Mouse (Mus musculus): ENCODE results near the gene Foxk2. TPM values are rescaled to one million over a fixed set of nuclear protein-coding genes. Genes with fewer than 3 reads are reported as not detected.
"Not testable (repeated sequence)": the region's sequence is repeated elsewhere in the genome, so short reads cannot be mapped to it uniquely, and the experiment has no call there.

Foxk2 gene
- total and polyA plus RNA-seq, 2 experiments from 2014 or later = 16.5 to 73.1 TPM

DNA sequence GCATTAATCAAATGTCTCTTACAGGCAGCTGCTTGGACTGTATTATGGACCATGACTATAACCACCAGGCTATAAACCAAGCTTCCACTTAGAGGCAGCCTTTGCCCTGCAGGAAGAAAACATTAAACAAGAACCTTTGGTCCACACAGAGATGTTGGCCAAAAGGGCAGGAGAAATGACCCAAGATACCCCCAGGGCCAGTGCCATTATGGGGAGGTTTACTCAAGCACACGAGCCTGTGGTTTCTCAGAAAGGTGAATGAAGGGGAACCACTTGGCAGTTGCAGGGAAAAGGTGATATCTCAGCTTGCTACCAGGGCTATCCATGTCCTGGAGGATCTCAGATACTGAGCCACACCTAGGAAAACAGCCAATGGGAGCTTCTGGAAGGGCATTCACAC lies 66.2 kb downstream of the Foxk2 start:
- ATAC-seq (no peak), DNase-seq (no peak)
- Histone ChIP-seq H3K9me3 (ENCODE audit: low read length) (no peaks in the 10 kb centered on the region), H3K4me2 (ENCODE audit: low read depth) (no peak overlapping the region), H3K27me3 (ENCODE audit: insufficient read depth, low read length) (no peaks in the 10 kb centered on the region), H3K36me3 (ENCODE audit: insufficient read depth) (peaks cover 42% of the 10 kb centered on the region), H3K27ac (ENCODE audit: low read depth, low read length) (no peak overlapping the region), H3K9ac (no peak overlapping the region), H3K4me3 (ENCODE audit: low read depth, low read length) (no peak overlapping the region), H3K4me1 (ENCODE audit: insufficient read depth) (no peaks in the 10 kb centered on the region)
- WGBS = 86% methylated on average over 1 of the region's 1 CpGs
- TF ChIP-seq CTCF (IDR thresholded peaks at IDR 0.05; ENCODE audit: low read depth) = no peak

GRCm38 (mm10) chr11:121326681-121327080 lies 66.9 kb downstream of the Foxk2 start:
- Histone ChIP-seq H3K4me1 (ENCODE audit: insufficient read depth) (no peaks in the 10 kb centered on the region), H3K27me3 (ENCODE audit: insufficient read depth, low read length) (no peaks in the 10 kb centered on the region)
- WGBS = over 99% methylated on average over 5 of the region's 5 CpGs

GRCm38 (mm10) chr11:121328206-121328605 lies 68.4 kb downstream of the Foxk2 start:
- no peaks in the 10 kb centered on the region for H3K27me3 ChIP-seq (ENCODE audit: insufficient read depth, low read length)
- TF ChIP-seq CTCF (IDR thresholded peaks at IDR 0.05; ENCODE audit: low read depth) = no peak
- no peak overlapping the region for H3K9ac ChIP-seq
- no peaks in the 10 kb centered on the region for H3K4me1 ChIP-seq (ENCODE audit: insufficient read depth)
- no peak overlapping the region for H3K27ac ChIP-seq (ENCODE audit: low read depth, low read length)
- no peaks in the 10 kb centered on the region for H3K9me3 ChIP-seq (ENCODE audit: low read length)
- no peak overlapping the region for H3K4me2 ChIP-seq (ENCODE audit: low read depth)
- DNase-seq (no peak), ATAC-seq (no peak)
- H3K36me3 ChIP-seq (ENCODE audit: insufficient read depth) = peaks cover 50% of the 10 kb centered on the region
- no peak overlapping the region for H3K4me3 ChIP-seq (ENCODE audit: low read depth, low read length)
- 97% methylated on average over 9 of the region's 9 CpGs for WGBS

More at GRCm38 (mm10) chr11:121326681-121327080, 66.9 kb downstream of the Foxk2 start:
- no peak overlapping the region for H3K4me2 ChIP-seq (ENCODE audit: low read depth)
- DNase-seq (no peak), ATAC-seq (no peak)
- H3K9me3 ChIP-seq (ENCODE audit: low read length) = no peaks in the 10 kb centered on the region
- TF ChIP-seq CTCF (IDR thresholded peaks at IDR 0.05; ENCODE audit: low read depth) = no peak
- H3K4me3 ChIP-seq (ENCODE audit: low read depth, low read length) = no peak overlapping the region
- H3K9ac ChIP-seq = no peak overlapping the region
- peaks cover 42% of the 10 kb centered on the region for H3K36me3 ChIP-seq (ENCODE audit: insufficient read depth)
- H3K27ac ChIP-seq (ENCODE audit: low read depth, low read length) = no peak overlapping the region

DNA sequence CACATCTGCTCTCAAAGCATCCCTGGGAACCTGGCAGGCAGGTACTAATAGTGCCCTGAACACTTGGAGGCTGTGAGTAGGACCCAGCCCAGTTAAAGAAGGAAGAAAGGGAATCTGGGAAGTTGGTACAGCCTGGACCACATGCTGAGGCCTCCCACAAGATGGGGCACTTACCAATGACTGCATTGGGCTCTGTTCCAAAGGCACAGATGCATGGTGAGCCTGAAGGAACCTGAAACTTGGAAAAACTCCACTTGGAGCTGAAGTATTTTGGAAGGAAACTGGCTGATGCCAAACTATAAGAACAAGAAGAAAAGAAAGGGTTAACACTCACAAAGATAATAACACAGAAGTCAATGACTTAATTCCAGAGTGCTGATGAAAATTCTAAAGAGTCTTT lies 68.8 kb downstream of the Foxk2 start:
- Histone ChIP-seq H3K36me3 (ENCODE audit: insufficient read depth) (peaks cover 51% of the 10 kb centered on the region), H3K27ac (ENCODE audit: low read depth, low read length) (no peak overlapping the region), H3K4me3 (ENCODE audit: low read depth, low read length) (no peak overlapping the region), H3K27me3 (ENCODE audit: insufficient read depth, low read length) (no peaks in the 10 kb centered on the region), H3K9ac (no peak overlapping the region), H3K4me1 (ENCODE audit: insufficient read depth) (no peaks in the 10 kb centered on the region), H3K4me2 (ENCODE audit: low read depth) (no peak overlapping the region), H3K9me3 (ENCODE audit: low read length) (no peaks in the 10 kb centered on the region)
- no peak for DNase-seq
- ATAC-seq = no peak
- TF ChIP-seq CTCF (IDR thresholded peaks at IDR 0.05; ENCODE audit: low read depth) = no peak

GRCm38 (mm10) chr11:121331641-121332040 lies 71.9 kb downstream of the Foxk2 start:
- Histone ChIP-seq H3K27me3 (ENCODE audit: insufficient read depth, low read length) (no peaks in the 10 kb centered on the region), H3K9me3 (ENCODE audit: low read length) (no peaks in the 10 kb centered on the region), H3K9ac (no peak overlapping the region), H3K4me3 (ENCODE audit: low read depth, low read length) (no peak overlapping the region), H3K4me1 (ENCODE audit: insufficient read depth) (no peaks in the 10 kb centered on the region), H3K36me3 (ENCODE audit: insufficient read depth) (peaks cover 71% of the 10 kb centered on the region), H3K27ac (ENCODE audit: low read depth, low read length) (no peak overlapping the region), H3K4me2 (ENCODE audit: low read depth) (no peak overlapping the region)
- WGBS = 85% methylated on average over 3 of the region's 3 CpGs
- no peak for TF ChIP-seq CTCF (IDR thresholded peaks at IDR 0.05; ENCODE audit: low read depth)
- ATAC-seq (no peak), DNase-seq (no peak)

- H3K4me3 ChIP-seq (ENCODE audit: low read depth, low read length) = no peak overlapping the region
- no peaks in the 10 kb centered on the region for H3K9me3 ChIP-seq (ENCODE audit: low read length)
- ATAC-seq (no peak), DNase-seq (no peak)
- no peak overlapping the region for H3K27ac ChIP-seq (ENCODE audit: low read depth, low read length)
- TF ChIP-seq CTCF (IDR thresholded peaks at IDR 0.05; ENCODE audit: low read depth) = no peak
- no peaks in the 10 kb centered on the region for H3K27me3 ChIP-seq (ENCODE audit: insufficient read depth, low read length)
- WGBS = 87% methylated on average over 1 of the region's 1 CpGs
- H3K4me2 ChIP-seq (ENCODE audit: low read depth) = no peak overlapping the region
- H3K4me1 ChIP-seq (ENCODE audit: insufficient read depth) = no peaks in the 10 kb centered on the region
- no peak overlapping the region for H3K9ac ChIP-seq
- peaks cover 31% of the 10 kb centered on the region for H3K36me3 ChIP-seq (ENCODE audit: insufficient read depth)
Observed at GRCm38 (mm10) chr11:121339647-121340046, 79.9 kb downstream of the Foxk2 start.

DNA sequence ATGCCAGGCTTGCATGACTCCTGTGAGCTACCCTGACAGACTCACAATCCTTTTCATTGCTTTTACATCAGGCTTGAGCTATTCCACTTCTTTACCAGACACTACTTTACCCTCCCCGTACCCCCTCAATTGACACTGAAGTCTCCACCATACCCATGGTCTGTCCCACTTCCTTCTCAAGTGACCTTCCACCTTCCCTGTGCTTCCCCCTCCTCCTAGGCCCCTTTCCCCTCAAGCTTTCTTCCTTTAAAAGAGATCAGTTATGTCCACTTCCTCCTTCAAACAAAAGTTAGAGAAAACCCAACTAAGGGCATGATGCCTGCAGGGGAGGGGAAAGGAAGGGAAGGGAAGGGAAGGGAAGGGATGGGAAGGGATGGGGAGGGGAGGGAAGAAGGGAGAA lies 80.5 kb downstream of the Foxk2 start:
- 93% methylated on average over 1 of the region's 1 CpGs for WGBS

GRCm38 (mm10) chr11:121342423-121342822 lies 82.6 kb downstream of the Foxk2 start:
- not testable (repeated sequence) for H3K4me3 ChIP-seq (ENCODE audit: low read depth, low read length); H3K4me1 ChIP-seq (ENCODE audit: insufficient read depth); DNase-seq; H3K27ac ChIP-seq (ENCODE audit: low read depth, low read length); H3K9ac ChIP-seq; H3K9me3 ChIP-seq (ENCODE audit: low read length); H3K36me3 ChIP-seq (ENCODE audit: insufficient read depth); H3K4me2 ChIP-seq (ENCODE audit: low read depth); ATAC-seq; H3K27me3 ChIP-seq (ENCODE audit: insufficient read depth, low read length)
- WGBS = no CpG with 5 or more reads among the region's 1 CpGs

More for the DNA sequence above, 80.5 kb downstream of the Foxk2 start:
- no peak for TF ChIP-seq CTCF (IDR thresholded peaks at IDR 0.05; ENCODE audit: low read depth)
- Histone ChIP-seq H3K4me3 (ENCODE audit: low read depth, low read length) (no peak overlapping the region), H3K9me3 (ENCODE audit: low read length) (no peaks in the 10 kb centered on the region), H3K36me3 (ENCODE audit: insufficient read depth) (peaks cover 24% of the 10 kb centered on the region), H3K27ac (ENCODE audit: low read depth, low read length) (no peak overlapping the region), H3K27me3 (ENCODE audit: insufficient read depth, low read length) (no peaks in the 10 kb centered on the region), H3K4me1 (ENCODE audit: insufficient read depth) (no peaks in the 10 kb centered on the region), H3K9ac (no peak overlapping the region), H3K4me2 (ENCODE audit: low read depth) (no peak overlapping the region)
- ATAC-seq (no peak), DNase-seq (no peak)

Measured in forebrain, postnatal 0 days (tissue).